Mouse (Mus musculus): ENCODE data around the gene Ndufs3. TPM values are rescaled to one million over a fixed set of nuclear protein-coding genes. Genes with fewer than 3 reads are reported as not detected.
"Not testable (repeated sequence)": the region's sequence is repeated elsewhere in the genome, so short reads cannot be mapped to it uniquely, and the experiment has no call there.

Gene Ndufs3
- polyA plus RNA-seq, 1 experiment from 2014 or later = 239 TPM

- H3K27me3 ChIP-seq (replicated peaks) = no peaks in the 10 kb centered on the region
- 88% methylated on average over 2 of the region's 2 CpGs for WGBS
- no peaks in the 10 kb centered on the region for H3K9me3 ChIP-seq (replicated peaks)
- peaks cover 40% of the 10 kb centered on the region for H3K36me3 ChIP-seq
- no peak for ATAC-seq (ENCODE audit: low FRiP score)
- peak overlapping the region; percentile 73 for H3K9ac ChIP-seq (replicated peaks)
- peak overlapping the region; percentile 80 for H3K4me3 ChIP-seq (replicated peaks)
- H3K27ac ChIP-seq (replicated peaks) = peak overlapping the region; percentile 94; the same call in 1 of the 2 replicates
- H3K4me2 ChIP-seq = peak overlapping the region; percentile 75
- H3K4me1 ChIP-seq = peaks cover 40% of the 10 kb centered on the region
Observed at GRCm38 (mm10) chr2:90903398-90903797, 1.2 kb downstream of the Ndufs3 start.

GRCm38 (mm10) chr2:90894299-90894677 lies 10.3 kb downstream of the Ndufs3 start:
- 93% methylated on average over 3 of the region's 3 CpGs for WGBS
- Histone ChIP-seq H3K4me1 (peaks cover 24% of the 10 kb centered on the region), H3K36me3 (peaks cover 47% of the 10 kb centered on the region)
- H3K4me3 ChIP-seq (replicated peaks); H3K27me3 ChIP-seq (replicated peaks); H3K4me2 ChIP-seq; H3K27ac ChIP-seq (replicated peaks); H3K9me3 ChIP-seq (replicated peaks); H3K9ac ChIP-seq (replicated peaks); ATAC-seq (ENCODE audit: low FRiP score): not testable (repeated sequence)

- peaks cover 42% of the 10 kb centered on the region for H3K36me3 ChIP-seq
- no peak overlapping the region for H3K9ac ChIP-seq (replicated peaks)
- peaks cover 29% of the 10 kb centered on the region for H3K4me1 ChIP-seq
- no peaks in the 10 kb centered on the region for H3K9me3 ChIP-seq (replicated peaks)
- WGBS = 89% methylated on average over 6 of the region's 6 CpGs
- ATAC-seq (ENCODE audit: low FRiP score) = no peak
- H3K27ac ChIP-seq (replicated peaks) = no peak overlapping the region
- no peak overlapping the region for H3K4me3 ChIP-seq (replicated peaks)
- H3K27me3 ChIP-seq (replicated peaks) = no peaks in the 10 kb centered on the region
- H3K4me2 ChIP-seq = no peak overlapping the region
Observed at GRCm38 (mm10) chr2:90893673-90894298, 10.8 kb downstream of the Ndufs3 start.

GRCm38 (mm10) chr2:90889550-90890548 lies 14.8 kb downstream of the Ndufs3 start:
- peak overlapping the region; percentile 47 for H3K4me3 ChIP-seq (replicated peaks)
- H3K27ac ChIP-seq (replicated peaks) = peak overlapping the region; percentile 74
- H3K27me3 ChIP-seq (replicated peaks) = no peaks in the 10 kb centered on the region
- peak overlapping the region; percentile 70 for H3K4me2 ChIP-seq
- H3K4me1 ChIP-seq = peaks cover 47% of the 10 kb centered on the region
- H3K36me3 ChIP-seq = peaks cover 6% of the 10 kb centered on the region
- no peaks in the 10 kb centered on the region for H3K9me3 ChIP-seq (replicated peaks)
- peak overlapping the region; percentile 47 for H3K9ac ChIP-seq (replicated peaks)
- 2% methylated on average over 133 of the region's 133 CpGs for WGBS
- peak; percentile 60 for ATAC-seq (ENCODE audit: low FRiP score)

- peaks cover 62% of the 10 kb centered on the region for H3K4me1 ChIP-seq
- peak overlapping the region; percentile 78 for H3K4me2 ChIP-seq
- H3K4me3 ChIP-seq (replicated peaks) = peak overlapping the region; percentile 73
- H3K27ac ChIP-seq (replicated peaks) = peak overlapping the region; percentile 94
- H3K9me3 ChIP-seq (replicated peaks) = no peaks in the 10 kb centered on the region
- ATAC-seq (ENCODE audit: low FRiP score) = no peak
- peaks cover 9% of the 10 kb centered on the region; the same call in 1 of the 2 replicates for H3K36me3 ChIP-seq
- WGBS = 73% methylated on average over 5 of the region's 5 CpGs
- peak overlapping the region; percentile 91 for H3K9ac ChIP-seq (replicated peaks)
- no peaks in the 10 kb centered on the region for H3K27me3 ChIP-seq (replicated peaks)
Observed at GRCm38 (mm10) chr2:90887627-90888026, 17.0 kb downstream of the Ndufs3 start.

- WGBS = 22% methylated on average over 6 of the region's 6 CpGs
- no peaks in the 10 kb centered on the region for H3K27me3 ChIP-seq (replicated peaks)
- peaks cover 57% of the 10 kb centered on the region for H3K4me1 ChIP-seq
- H3K27ac ChIP-seq (replicated peaks) = peak overlapping the region; percentile 94
- H3K9ac ChIP-seq (replicated peaks) = peak overlapping the region; percentile 91
- H3K9me3 ChIP-seq (replicated peaks) = no peaks in the 10 kb centered on the region
- ATAC-seq (ENCODE audit: low FRiP score) = peak; percentile 7; the same call in 1 of the 2 replicates
- H3K4me3 ChIP-seq (replicated peaks) = peak overlapping the region; percentile 73
- H3K36me3 ChIP-seq = 0 out of 2 replicates have a peak, but pooled peaks cover 4% of the 10 kb centered on the region
- H3K4me2 ChIP-seq = peak overlapping the region; percentile 78
Observed at GRCm38 (mm10) chr2:90886436-90886835, 18.2 kb downstream of the Ndufs3 start.

GRCm38 (mm10) chr2:90885218-90886041 lies 19.2 kb downstream of the Ndufs3 start, which contains the start of gene C1qtnf4:
C1qtnf4 (plus strand) TSS chr2:90885860.
- H3K4me2 ChIP-seq = peak within 1 kb of the TSS; percentile 78
- H3K36me3 ChIP-seq = 0 out of 2 replicates have a peak, but pooled peaks cover 4% of the 10 kb centered on the region
- peaks cover 55% of the 10 kb centered on the region for H3K4me1 ChIP-seq
- H3K27me3 ChIP-seq (replicated peaks) = no peaks in the 10 kb centered on the region
- peak within 1 kb of the TSS; percentile 73 for H3K4me3 ChIP-seq (replicated peaks)
- peak within 1 kb of the TSS; percentile 91 for H3K9ac ChIP-seq (replicated peaks)
- peak; percentile 82 for ATAC-seq (ENCODE audit: low FRiP score)
- H3K27ac ChIP-seq (replicated peaks) = peak within 1 kb of the TSS; percentile 94
- under 1% methylated on average over 45 of the region's 45 CpGs for WGBS
- no peaks in the 10 kb centered on the region for H3K9me3 ChIP-seq (replicated peaks)

GRCm38 (mm10) chr2:90881824-90882223 lies 22.8 kb downstream of the Ndufs3 start:
- peaks cover 38% of the 10 kb centered on the region for H3K4me1 ChIP-seq
- 0 out of 2 replicates have a peak, but pooled peaks cover 4% of the 10 kb centered on the region for H3K36me3 ChIP-seq
- H3K9ac ChIP-seq (replicated peaks) = no peak overlapping the region
- no peak overlapping the region for H3K4me2 ChIP-seq
- WGBS = 78% methylated on average over 2 of the region's 2 CpGs
- H3K27me3 ChIP-seq (replicated peaks) = no peaks in the 10 kb centered on the region
- no peak overlapping the region for H3K4me3 ChIP-seq (replicated peaks)
- H3K9me3 ChIP-seq (replicated peaks) = no peaks in the 10 kb centered on the region
- no peak overlapping the region for H3K27ac ChIP-seq (replicated peaks)
- no peak for ATAC-seq (ENCODE audit: low FRiP score)

- no peak overlapping the region for H3K4me3 ChIP-seq (replicated peaks)
- 0 out of 2 replicates have a peak, but pooled peaks cover 4% of the 10 kb centered on the region for H3K36me3 ChIP-seq
- no peaks in the 10 kb centered on the region for H3K9me3 ChIP-seq (replicated peaks)
- no peaks in the 10 kb centered on the region for H3K27me3 ChIP-seq (replicated peaks)
- ATAC-seq (ENCODE audit: low FRiP score) = no peak
- peak overlapping the region; percentile 73 for H3K27ac ChIP-seq (replicated peaks)
- H3K4me2 ChIP-seq = peak overlapping the region; percentile 9; the same call in 1 of the 2 replicates
- peaks cover 38% of the 10 kb centered on the region for H3K4me1 ChIP-seq
- H3K9ac ChIP-seq (replicated peaks) = no peak overlapping the region
- 32% methylated on average over 6 of the region's 6 CpGs for WGBS
Observed at GRCm38 (mm10) chr2:90880144-90880785, 24.4 kb downstream of the Ndufs3 start.

- peaks cover 32% of the 10 kb centered on the region for H3K4me1 ChIP-seq
- no peaks in the 10 kb centered on the region for H3K27me3 ChIP-seq (replicated peaks)
- H3K9me3 ChIP-seq (replicated peaks) = no peaks in the 10 kb centered on the region
- no peak for ATAC-seq (ENCODE audit: low FRiP score)
- H3K9ac ChIP-seq (replicated peaks) = no peak overlapping the region
- no peak overlapping the region for H3K4me2 ChIP-seq
- H3K36me3 ChIP-seq = 0 out of 2 replicates have a peak, but pooled peaks cover 4% of the 10 kb centered on the region
- no peak overlapping the region for H3K27ac ChIP-seq (replicated peaks)
- H3K4me3 ChIP-seq (replicated peaks) = no peak overlapping the region
Observed at GRCm38 (mm10) chr2:90879419-90879818, 25.2 kb downstream of the Ndufs3 start.

Measured in neural tube, embryonic 15.5 days (tissue).